Mouse (Mus musculus) lung, postnatal 4 days (tissue): ENCODE measurements around the gene Clk2.

Source experiments
- DNase-seq, 2 experiments: peaks; one replicate each; pipeline ENCODE4 v3.0.0; 2021

The Clk2 gene

DNA sequence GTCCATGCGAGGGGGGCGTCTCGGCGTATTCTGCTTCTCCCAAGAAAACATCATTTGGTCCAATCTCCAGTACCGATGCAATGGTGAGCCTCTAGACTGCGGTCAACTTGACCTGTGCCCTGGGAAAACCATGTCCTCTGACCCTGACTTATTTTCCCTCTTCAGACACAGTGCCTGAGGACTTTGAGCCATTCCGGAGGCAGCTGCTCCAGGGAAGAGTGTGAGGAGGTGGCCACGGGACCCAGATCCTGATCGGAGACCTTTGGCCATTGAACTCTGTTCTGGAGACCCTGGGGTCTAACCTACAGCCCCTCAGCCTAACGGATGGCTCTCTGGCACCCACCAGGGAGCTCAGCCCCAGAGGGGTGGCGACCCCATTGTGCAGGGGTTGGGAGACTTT, 61.8 kb downstream of the Clk2 start:
- peak in 1 of 2 experiments; percentile 21 for DNase-seq
